Mouse (Mus musculus): Measurements from ENCODE around the gene Trim2. TPM values are rescaled to one million over a fixed set of nuclear protein-coding genes. Genes with fewer than 3 reads are reported as not detected.

The Trim2 gene
- total RNA-seq, 1 experiment from 2014 or later, result not detected

GRCm38 (mm10) chr3:84241098-84241497, 65.6 kb downstream of the Trim2 start:
- ATAC-seq (replicated peaks; ENCODE audit: insufficient number of reproducible peaks, low FRiP score, low TSS enrichment, poor library complexity, severe bottlenecking), result no peak

- no peak for ATAC-seq (replicated peaks; ENCODE audit: insufficient number of reproducible peaks, low FRiP score, low TSS enrichment, poor library complexity, severe bottlenecking)
Measured at GRCm38 (mm10) chr3:84235420-84236304, 71.0 kb downstream of the Trim2 start.

DNA sequence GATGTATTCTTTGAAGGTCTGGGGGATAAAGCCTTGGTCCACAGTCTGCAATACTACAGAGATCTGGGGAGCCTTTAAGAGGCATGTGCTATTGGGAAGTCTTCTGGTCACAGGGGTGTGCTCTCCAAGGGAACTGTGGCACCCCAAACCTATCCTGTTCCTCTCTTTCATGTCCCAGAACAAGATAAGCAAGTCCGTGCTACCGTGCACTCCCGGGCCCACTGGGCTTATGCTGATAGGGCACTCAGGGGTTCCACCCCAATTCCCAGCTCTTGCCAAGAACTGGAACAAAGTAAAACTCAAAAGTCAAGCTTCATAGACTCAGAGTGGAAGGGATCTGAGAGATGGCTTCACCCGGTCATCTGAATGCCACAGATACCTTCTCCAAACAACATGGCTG, 72.1 kb downstream of the Trim2 start:
- ATAC-seq (replicated peaks; ENCODE audit: insufficient number of reproducible peaks, low FRiP score, low TSS enrichment, poor library complexity, severe bottlenecking), result no peak

- ATAC-seq (replicated peaks; ENCODE audit: insufficient number of reproducible peaks, low FRiP score, low TSS enrichment, poor library complexity, severe bottlenecking), result no peak
Measured at GRCm38 (mm10) chr3:84233663-84234415, 72.8 kb downstream of the Trim2 start.

DNA sequence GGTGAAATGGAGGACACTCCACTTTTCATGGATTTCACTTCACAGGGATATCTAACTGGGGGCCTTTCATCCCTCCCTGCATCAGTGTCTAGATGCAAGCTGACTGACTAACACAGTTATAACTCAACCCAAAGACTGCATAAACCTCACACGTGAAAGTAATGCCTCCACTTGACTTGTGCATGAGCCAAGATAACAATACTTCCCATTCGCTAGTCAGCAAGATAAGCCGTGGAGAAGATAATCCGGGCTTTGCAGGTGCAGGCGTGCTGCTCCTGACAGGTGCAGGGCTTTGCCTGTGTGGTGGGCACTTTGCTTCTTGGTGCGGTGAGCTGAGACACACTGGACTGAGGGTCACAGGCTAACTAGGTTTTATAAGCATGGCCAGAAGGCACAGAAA, 74.4 kb downstream of the Trim2 start:
- no peak for ATAC-seq (replicated peaks; ENCODE audit: insufficient number of reproducible peaks, low FRiP score, low TSS enrichment, poor library complexity, severe bottlenecking)

DNA sequence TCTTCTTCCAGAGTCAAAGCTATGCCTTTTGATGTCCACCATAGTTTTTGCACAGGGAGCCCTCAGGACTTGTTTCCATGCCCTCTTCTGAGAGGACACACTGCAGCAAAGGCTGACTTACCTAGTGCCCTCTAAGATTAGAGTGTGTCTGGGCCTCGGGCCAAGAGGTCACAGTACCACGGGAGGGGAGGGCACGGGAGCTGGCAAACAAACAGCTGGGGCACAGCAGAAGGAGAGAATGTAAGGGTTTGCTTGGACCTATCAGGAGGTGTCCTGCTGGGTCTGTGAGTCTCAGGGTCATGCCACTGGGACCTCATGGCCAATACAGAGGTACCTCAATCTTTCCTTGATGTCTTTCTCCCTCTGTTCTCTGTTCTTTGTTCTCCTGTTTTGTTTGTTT, 75.7 kb downstream of the Trim2 start:
- ATAC-seq (replicated peaks; ENCODE audit: insufficient number of reproducible peaks, low FRiP score, low TSS enrichment, poor library complexity, severe bottlenecking), result no peak

- no peak for ATAC-seq (replicated peaks; ENCODE audit: insufficient number of reproducible peaks, low FRiP score, low TSS enrichment, poor library complexity, severe bottlenecking)
Measured at GRCm38 (mm10) chr3:84228911-84229310, 77.8 kb downstream of the Trim2 start.

DNA sequence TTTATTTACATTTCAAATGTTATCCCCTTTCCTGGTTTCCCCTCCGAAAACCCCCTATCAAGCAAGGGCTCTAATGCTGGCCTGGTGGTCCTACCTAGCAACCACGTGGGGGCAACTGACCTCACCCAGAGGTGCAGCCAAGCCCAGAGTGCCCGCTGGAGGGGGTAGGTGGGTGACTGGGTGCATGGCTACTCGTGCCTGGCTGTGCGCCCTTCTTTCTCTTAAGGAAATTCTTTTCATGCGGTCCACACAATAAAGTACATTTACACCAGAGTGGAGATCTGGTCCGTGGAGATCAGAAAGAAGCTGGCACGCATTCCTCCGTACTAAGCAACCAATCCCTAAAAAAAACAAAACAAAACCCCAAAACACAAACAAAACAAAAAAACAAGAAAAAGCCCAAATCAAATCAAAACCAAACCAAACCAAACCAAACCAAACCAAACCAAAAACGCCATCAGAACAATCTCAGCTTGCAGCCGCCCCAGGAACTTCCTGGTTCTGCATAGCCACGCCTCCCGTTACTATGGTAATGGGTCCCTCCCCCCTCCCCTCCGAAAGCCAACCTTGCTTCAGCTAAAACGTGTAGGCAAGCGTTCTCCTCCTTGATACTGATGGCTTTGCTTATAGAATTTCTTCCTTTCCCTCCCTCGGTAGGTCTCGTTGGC, 78.3 kb downstream of the Trim2 start:
- peak; percentile 81 for ATAC-seq (replicated peaks; ENCODE audit: insufficient number of reproducible peaks, low FRiP score, low TSS enrichment, poor library complexity, severe bottlenecking)

DNA sequence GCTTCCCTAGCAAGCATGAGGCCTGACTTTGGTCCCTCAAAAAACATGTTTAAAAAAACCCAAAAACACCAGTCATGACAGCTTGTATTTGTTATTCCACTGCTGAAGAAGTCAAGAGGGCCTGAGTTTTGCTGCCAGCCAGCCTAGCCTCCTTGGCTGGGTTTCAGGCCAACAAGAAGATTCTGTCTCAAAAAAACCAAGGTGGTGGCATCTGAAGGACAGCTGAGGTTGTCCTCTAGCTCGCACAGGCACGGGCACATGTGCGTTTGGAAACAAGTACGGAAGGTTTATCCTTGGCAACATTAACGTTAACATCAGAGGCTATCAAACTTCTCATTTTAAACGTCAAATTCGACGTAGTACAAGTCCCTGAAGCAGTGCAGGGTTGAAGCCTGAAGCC, 79.0 kb downstream of the Trim2 start:
- ATAC-seq (replicated peaks; ENCODE audit: insufficient number of reproducible peaks, low FRiP score, low TSS enrichment, poor library complexity, severe bottlenecking), result no peak

GRCm38 (mm10) chr3:84224982-84225381, 81.7 kb downstream of the Trim2 start:
- no peak for ATAC-seq (replicated peaks; ENCODE audit: insufficient number of reproducible peaks, low FRiP score, low TSS enrichment, poor library complexity, severe bottlenecking)

- no peak for ATAC-seq (replicated peaks; ENCODE audit: insufficient number of reproducible peaks, low FRiP score, low TSS enrichment, poor library complexity, severe bottlenecking)
Measured at GRCm38 (mm10) chr3:84220748-84221147, 85.9 kb downstream of the Trim2 start.

DNA sequence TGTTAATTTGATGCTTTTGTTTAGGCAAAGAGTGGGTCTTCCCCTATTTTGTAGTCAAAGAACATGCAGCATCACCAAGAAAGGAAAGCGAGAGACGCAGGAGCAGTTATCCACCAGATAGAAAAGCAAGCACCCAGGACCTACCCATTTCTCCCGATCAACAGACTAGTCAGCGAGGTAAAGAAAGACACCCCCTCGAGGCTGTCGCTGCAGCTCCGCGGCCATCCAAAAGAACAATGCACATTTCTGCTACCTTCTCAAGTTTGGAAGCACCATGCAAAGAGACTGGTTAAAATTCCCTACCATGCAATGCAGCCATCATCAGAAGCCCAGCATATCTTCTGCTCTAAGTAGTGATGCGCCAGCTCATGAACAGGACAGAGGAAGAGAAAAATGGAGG, 86.4 kb downstream of the Trim2 start:
- ATAC-seq (replicated peaks; ENCODE audit: insufficient number of reproducible peaks, low FRiP score, low TSS enrichment, poor library complexity, severe bottlenecking), result no peak

GRCm38 (mm10) chr3:84219720-84220273, 86.9 kb downstream of the Trim2 start:
- no peak for ATAC-seq (replicated peaks; ENCODE audit: insufficient number of reproducible peaks, low FRiP score, low TSS enrichment, poor library complexity, severe bottlenecking)

GRCm38 (mm10) chr3:84219166-84219710, 87.4 kb downstream of the Trim2 start:
- ATAC-seq (replicated peaks; ENCODE audit: insufficient number of reproducible peaks, low FRiP score, low TSS enrichment, poor library complexity, severe bottlenecking), result no peak; the same call in 1 of the 2 replicates

DNA sequence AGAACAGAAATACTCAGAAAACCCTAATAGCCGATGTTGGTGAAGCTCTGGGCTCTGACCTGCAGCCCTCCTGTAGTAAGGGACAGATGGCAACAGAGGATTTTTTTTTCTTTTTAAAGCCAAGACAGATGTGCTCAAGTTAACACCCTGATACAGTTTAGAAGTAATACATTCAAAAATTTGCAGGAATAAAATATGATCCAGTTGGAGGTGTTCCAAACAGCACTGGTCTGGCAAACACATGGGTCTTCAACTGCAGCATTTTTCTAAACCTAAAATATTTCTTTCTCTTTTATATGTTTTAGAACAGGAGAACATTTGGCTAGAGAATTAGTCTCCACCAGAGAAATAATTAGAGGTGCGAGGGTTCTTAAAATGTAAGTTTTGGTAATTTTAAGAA, 88.2 kb downstream of the Trim2 start:
- no peak for ATAC-seq (replicated peaks; ENCODE audit: insufficient number of reproducible peaks, low FRiP score, low TSS enrichment, poor library complexity, severe bottlenecking)

GRCm38 (mm10) chr3:84217961-84218351, 88.7 kb downstream of the Trim2 start:
- no peak for ATAC-seq (replicated peaks; ENCODE audit: insufficient number of reproducible peaks, low FRiP score, low TSS enrichment, poor library complexity, severe bottlenecking)

- ATAC-seq (replicated peaks; ENCODE audit: insufficient number of reproducible peaks, low FRiP score, low TSS enrichment, poor library complexity, severe bottlenecking), result no peak
Measured at GRCm38 (mm10) chr3:84217118-84217960, 89.3 kb downstream of the Trim2 start.

DNA sequence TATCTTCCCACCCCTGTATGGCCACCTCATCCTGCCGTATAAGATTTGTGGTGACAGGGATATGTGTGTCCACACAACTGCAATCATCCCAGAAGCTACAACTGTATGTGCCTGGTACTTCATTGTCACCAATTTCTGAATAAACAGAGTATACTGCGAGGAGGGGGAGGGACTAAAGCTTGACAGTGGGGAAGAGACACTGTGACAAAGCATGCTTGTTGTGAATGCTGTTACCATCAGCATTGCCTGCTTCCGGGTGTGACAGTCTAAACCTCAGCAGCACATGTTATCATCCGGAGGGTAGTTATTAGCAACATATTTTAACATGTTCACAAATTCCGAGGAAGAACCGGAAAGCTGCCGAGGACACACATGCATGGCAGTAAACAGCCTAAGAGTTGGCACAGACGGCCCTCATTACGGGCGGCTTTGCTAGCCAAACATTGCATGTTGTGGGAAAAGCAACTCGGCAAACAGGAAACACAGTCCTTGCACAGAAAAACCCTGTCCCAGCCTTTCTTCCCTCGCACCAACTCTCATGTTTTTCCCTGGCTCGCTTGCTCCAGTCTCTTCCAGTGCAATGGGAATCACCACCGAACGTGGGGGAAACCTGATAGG, 90.8 kb downstream of the Trim2 start:
- no peak for ATAC-seq (replicated peaks; ENCODE audit: insufficient number of reproducible peaks, low FRiP score, low TSS enrichment, poor library complexity, severe bottlenecking)
